Mouse (Mus musculus) kidney, adult 18-20 months (tissue): ENCODE measurements around the gene Daam1.
A peak's percentile ranks its signal among the peaks of the same experiment; 100 is the strongest.

Experiments
- DNase-seq: peaks from one replicate; pipeline ENCODE4 v3.0.0; 2021

Gene Daam1

GRCm38 (mm10) chr12:71975626-71976025 lies 144.7 kb downstream of the Daam1 start:
- DNase-seq, result no peak

- DNase-seq, result peak; percentile 19
These were observed 145.6 kb downstream of the Daam1 start for GRCm38 (mm10) chr12:71976361-71976960.

GRCm38 (mm10) chr12:71977364-71977763 lies 146.5 kb downstream of the Daam1 start:
- DNase-seq, result no peak

GRCm38 (mm10) chr12:71978513-71979352 lies 147.9 kb downstream of the Daam1 start:
- DNase-seq, result no peak

GRCm38 (mm10) chr12:71980166-71980565 lies 149.3 kb downstream of the Daam1 start:
- DNase-seq, result no peak

- no peak for DNase-seq
These were observed 149.9 kb downstream of the Daam1 start for GRCm38 (mm10) chr12:71980746-71981145.

GRCm38 (mm10) chr12:71981250-71981649 lies 150.4 kb downstream of the Daam1 start:
- DNase-seq, result no peak

GRCm38 (mm10) chr12:71981791-71982190 lies 150.9 kb downstream of the Daam1 start:
- no peak for DNase-seq

GRCm38 (mm10) chr12:71983102-71983715 lies 152.3 kb downstream of the Daam1 start:
- no peak for DNase-seq

GRCm38 (mm10) chr12:71987161-71987560 lies 156.3 kb downstream of the Daam1 start:
- no peak for DNase-seq

GRCm38 (mm10) chr12:71987885-71988284 lies 157.0 kb downstream of the Daam1 start:
- no peak for DNase-seq

GRCm38 (mm10) chr12:71989596-71989995 lies 158.7 kb downstream of the Daam1 start:
- DNase-seq, result no peak

- peak; percentile 53 for DNase-seq
These were observed 161.8 kb downstream of the Daam1 start for GRCm38 (mm10) chr12:71992599-71993210.

- DNase-seq, result no peak
These were observed 165.0 kb downstream of the Daam1 start for GRCm38 (mm10) chr12:71995831-71996230.

- DNase-seq, result no peak
These were observed 166.0 kb downstream of the Daam1 start for GRCm38 (mm10) chr12:71996920-71997319.

GRCm38 (mm10) chr12:71997364-71997763 lies 166.5 kb downstream of the Daam1 start:
- peak; percentile 35 for DNase-seq

GRCm38 (mm10) chr12:71998653-71999052 lies 167.8 kb downstream of the Daam1 start:
- peak; percentile 48 for DNase-seq

GRCm38 (mm10) chr12:71999671-72000070 lies 168.8 kb downstream of the Daam1 start:
- no peak for DNase-seq

- no peak for DNase-seq
These were observed 170.9 kb downstream of the Daam1 start for GRCm38 (mm10) chr12:72001811-72002210.

- no peak for DNase-seq
These were observed 174.4 kb downstream of the Daam1 start for GRCm38 (mm10) chr12:72005307-72005706.

GRCm38 (mm10) chr12:72007656-72008055 lies 176.8 kb downstream of the Daam1 start:
- DNase-seq, result no peak

- DNase-seq, result no peak
These were observed 178.4 kb downstream of the Daam1 start for GRCm38 (mm10) chr12:72009051-72009902.
